Mouse (Mus musculus): ENCODE results near the gene Gm21312. TPM values are rescaled to one million over a fixed set of nuclear protein-coding genes. Genes with fewer than 3 reads are reported as not detected.

Gm21312 gene
- polyA plus RNA-seq, 1 experiment from 2014 or later = not detected

Other genes with a start within 250 kb of the Gm21312 start
- gene Gm21293, start 34.0 kb upstream of the Gm21312 start, polyA plus RNA-seq (2015; fragmentation: Nextera tagmentation; extraction: Ambion mirVana) = not detected in 2 replicates
- gene Gm6763, start 25.5 kb upstream of the Gm21312 start, polyA plus RNA-seq (2015; fragmentation: Nextera tagmentation; extraction: Ambion mirVana) = not detected in 2 replicates
- not detected in 2 replicates for gene Gm8764, start 17.0 kb upstream of the Gm21312 start, polyA plus RNA-seq (2015; fragmentation: Nextera tagmentation; extraction: Ambion mirVana)
- not detected in 2 replicates for gene Gm21304, start 8.5 kb upstream of the Gm21312 start, polyA plus RNA-seq (2015; fragmentation: Nextera tagmentation; extraction: Ambion mirVana)
- not detected in 2 replicates for gene Gm20765, start 8.5 kb downstream of the Gm21312 start, polyA plus RNA-seq (2015; fragmentation: Nextera tagmentation; extraction: Ambion mirVana)
- gene Gm4340, start 17.0 kb downstream of the Gm21312 start, polyA plus RNA-seq (2015; fragmentation: Nextera tagmentation; extraction: Ambion mirVana) = not detected in 2 replicates